Mouse (Mus musculus) brain, embryonic 14.5 days (tissue): Measurements from ENCODE around the gene Mmgt1. TPM values are rescaled to one million over a fixed set of nuclear protein-coding genes. Genes with fewer than 3 reads are reported as not detected.

Experiments used
- DNase-seq: peaks from one replicate; pipeline ENCODE4 v3.0.0-alpha.2; 2011; ENCODE audit warnings: low read depth
- CTCF ChIP-seq: fragments of 200-500 bp; IDR thresholded peaks from 2 replicates; pipeline ENCODE4 v1.5.1; 2012; ENCODE audit warnings: inconsistent platforms, mild to moderate bottlenecking, moderate library complexity, borderline replicate concordance; ENCODE audit not compliant: insufficient read depth, insufficient read length; ENCODE audit errors: extremely low read depth
- POLR2A ChIP-seq: fragments of 200-500 bp; IDR thresholded peaks from 2 replicates; pipeline ENCODE4 v1.6.1; 2012; ENCODE audit warnings: mild to moderate bottlenecking, inconsistent platforms, borderline replicate concordance; ENCODE audit not compliant: poor library complexity, insufficient read depth, insufficient read length, severe bottlenecking; ENCODE audit errors: extremely low read depth
- polyA plus RNA-seq: library from polyadenylated mRNA; depleted of rRNA; stranded (reverse); fragments of >200 nt; gene quantifications from 2 replicates; pipeline ENCODE4 v1.2.3, GENCODE M21; 2012; rRNA removed

The Mmgt1 gene
- polyA plus RNA-seq = 37.8 and 45.5 TPM in 2 replicates

GRCm38 (mm10) chrX:56597887-56598640, at the start of gene Mmgt1:
Gene Mmgt1, minus strand, starts transcription at chrX:56598069.
- peak; percentile 98 for DNase-seq
- no peak for TF ChIP-seq CTCF
- TF ChIP-seq POLR2A = peak; percentile 49; the same call in 1 of the 2 replicates

GRCm38 (mm10) chrX:56640066-56640465, 42.2 kb upstream of the Mmgt1 start:
- DNase-seq = no peak
- TF ChIP-seq POLR2A (no peak), CTCF (no peak)

GRCm38 (mm10) chrX:56636185-56636584, 38.3 kb upstream of the Mmgt1 start:
- DNase-seq = no peak
- no peak for TF ChIP-seq POLR2A
- TF ChIP-seq CTCF = no peak

GRCm38 (mm10) chrX:56615236-56615635, 17.4 kb upstream of the Mmgt1 start:
- TF ChIP-seq POLR2A (no peak), CTCF (no peak)
- no peak for DNase-seq

- TF ChIP-seq POLR2A (no peak), CTCF (no peak)
- peak; percentile 31 for DNase-seq
Observed at GRCm38 (mm10) chrX:56610318-56610694, 12.4 kb upstream of the Mmgt1 start.

GRCm38 (mm10) chrX:56609623-56610317, 11.9 kb upstream of the Mmgt1 start, which contains the start of gene Slc9a6:
Gene Slc9a6, plus strand, starts transcription at chrX:56609757.
- TF ChIP-seq POLR2A (peak; percentile 45; the same call in 1 of the 2 replicates), CTCF (no peak)
- peak; percentile 93 for DNase-seq

- TF ChIP-seq POLR2A (no peak), CTCF (no peak)
- no peak for DNase-seq
Observed at GRCm38 (mm10) chrX:56609285-56609622, 11.4 kb upstream of the Mmgt1 start.

GRCm38 (mm10) chrX:56607032-56607710, 9.3 kb upstream of the Mmgt1 start:
- no peak for DNase-seq
- TF ChIP-seq POLR2A (no peak), CTCF (no peak)

- no peak for TF ChIP-seq CTCF
- no peak for TF ChIP-seq POLR2A
- no peak for DNase-seq
Observed at GRCm38 (mm10) chrX:56606536-56606935, 8.7 kb upstream of the Mmgt1 start.

- no peak for TF ChIP-seq POLR2A
- TF ChIP-seq CTCF = no peak
- peak; percentile 40 for DNase-seq
Observed at GRCm38 (mm10) chrX:56597219-56597886, 516 bp downstream of the Mmgt1 start.

GRCm38 (mm10) chrX:56578200-56578599, 19.7 kb downstream of the Mmgt1 start:
- TF ChIP-seq CTCF (no peak), POLR2A (no peak)
- DNase-seq = peak; percentile 20
